Mouse (Mus musculus) CH12.LX (cell line): Measurements from ENCODE around the gene Wasl. TPM values are rescaled to one million over a fixed set of nuclear protein-coding genes. Genes with fewer than 3 reads are reported as not detected.

Experiments used
- DNase-seq: peaks from one replicate; pipeline ENCODE4 v3.0.0-alpha.2; 2013; ENCODE audit errors: extremely low read depth
- H3K27ac ChIP-seq: 2 replicates; pipeline ENCODE4 v1.5.1; 2012; ENCODE audit warnings: low read depth, mild to moderate bottlenecking, control low read depth, moderate library complexity; ENCODE audit not compliant: insufficient read depth
- H3K27me3 ChIP-seq: replicated peaks from 2 replicates; pipeline ENCODE3; 2012; ENCODE audit warnings: inconsistent platforms
- H3K36me3 ChIP-seq, 2 experiments: replicated peaks in 1 of 2; 2 replicates each; pipeline versions ENCODE3 to v1.6.1; 2012; ENCODE audit warnings: inconsistent platforms in 1 of 2, low read length in 1 of 2, mild to moderate bottlenecking in 1 of 2, mixed read lengths in 1 of 2, moderate library complexity in 1 of 2; ENCODE audit not compliant: control insufficient read depth in 1 of 2, insufficient read depth in 1 of 2
- H3K4me1 ChIP-seq, 2 experiments: 2 replicates each; pipeline ENCODE4 v1.6.1; 2012; ENCODE audit warnings: inconsistent platforms in 1 of 2, moderate library complexity in 1 of 2; ENCODE audit not compliant: insufficient read depth in 2 of 2, control insufficient read depth in 1 of 2
- H3K4me2 ChIP-seq: 2 replicates; pipeline ENCODE4 v1.6.1; 2012; ENCODE audit warnings: low read depth, mild to moderate bottlenecking, control low read depth; ENCODE audit not compliant: poor library complexity, insufficient read depth, severe bottlenecking
- H3K4me3 ChIP-seq, 3 experiments: fragments of 150-350 bp in 1 of 3; sonication (generic) in 1 of 3; replicated peaks in 1 of 3; 2 replicates each; pipeline versions ENCODE3 to v1.5.1; 2011 to 2012; ENCODE audit warnings: low read depth in 2 of 3, low read length in 2 of 3, mild to moderate bottlenecking in 2 of 3, moderate library complexity in 2 of 3, control low read depth in 1 of 3, improper control_type of control experiment in 1 of 3, inconsistent platforms in 1 of 3, mixed read lengths in 1 of 3; ENCODE audit not compliant: poor library complexity in 1 of 3
- H3K79me2 ChIP-seq: replicated peaks from 2 replicates; pipeline ENCODE4 v1.6.1; 2012; ENCODE audit warnings: mild to moderate bottlenecking, moderate library complexity; ENCODE audit not compliant: control insufficient read depth, poor library complexity, insufficient read depth, severe bottlenecking; ENCODE audit errors: extremely low read depth
- H3K9ac ChIP-seq: 2 replicates; pipeline ENCODE4 v1.6.1; 2012; ENCODE audit warnings: low read depth, mild to moderate bottlenecking, control low read depth, moderate library complexity; ENCODE audit not compliant: insufficient read depth
- H3K9me3 ChIP-seq: replicated peaks from 2 replicates; pipeline ENCODE3; 2012; ENCODE audit warnings: low read length, inconsistent platforms, mixed read lengths
- CHD1 ChIP-seq: IDR thresholded peaks from 2 replicates; pipeline ENCODE4 v1.6.1; 2012; ENCODE audit warnings: low read depth, low read length, improper control_type of control experiment, inconsistent platforms
- CHD2 ChIP-seq: IDR thresholded peaks from 2 replicates; pipeline ENCODE4 v1.6.1; 2011; ENCODE audit warnings: low read length, improper control_type of control experiment
- CTCF ChIP-seq, 2 experiments: IDR thresholded peaks in 1 of 2; conservative IDR thresholded peaks in 1 of 2; 2 replicates each; pipeline ENCODE4 v1.5.1; 2011 to 2012; ENCODE audit warnings: low read depth in 2 of 2, low read length in 2 of 2, improper control_type of control experiment in 1 of 2, inconsistent platforms in 1 of 2, mild to moderate bottlenecking in 1 of 2, moderate library complexity in 1 of 2
- ETS1 ChIP-seq: conservative IDR thresholded peaks from 2 replicates; pipeline ENCODE4 v1.6.1; 2012; ENCODE audit warnings: low read depth, mild to moderate bottlenecking, inconsistent platforms, low read length, improper control_type of control experiment, moderate library complexity
- GABPA ChIP-seq: IDR thresholded peaks from 2 replicates; pipeline ENCODE4 v1.6.1; 2012; ENCODE audit warnings: low read depth, low read length, improper control_type of control experiment, inconsistent platforms; ENCODE audit not compliant: insufficient replicate concordance
- HCFC1 ChIP-seq: IDR thresholded peaks from 2 replicates; pipeline ENCODE4 v1.6.1; 2012; ENCODE audit warnings: low read depth, mild to moderate bottlenecking, inconsistent platforms, low read length, improper control_type of control experiment
- JUN ChIP-seq: IDR thresholded peaks from 2 replicates; pipeline ENCODE4 v1.6.1; 2011; ENCODE audit warnings: low read depth, mild to moderate bottlenecking, low read length, improper control_type of control experiment, moderate library complexity; ENCODE audit not compliant: insufficient read depth
- JUND ChIP-seq: conservative IDR thresholded peaks from 2 replicates; pipeline ENCODE4 v1.6.1; 2011; ENCODE audit warnings: low read depth, low read length, improper control_type of control experiment
- MAFK ChIP-seq: IDR thresholded peaks from 2 replicates; pipeline ENCODE4 v1.6.1; 2011; ENCODE audit warnings: low read length, improper control_type of control experiment; ENCODE audit not compliant: insufficient replicate concordance
- MAZ ChIP-seq: IDR thresholded peaks from 2 replicates; pipeline ENCODE4 v1.6.1; 2012; ENCODE audit warnings: low read depth, mild to moderate bottlenecking, inconsistent platforms, low read length, improper control_type of control experiment, moderate library complexity
- MEF2A ChIP-seq: IDR thresholded peaks from 2 replicates; pipeline ENCODE4 v1.6.1; 2014; ENCODE audit warnings: low read depth, mild to moderate bottlenecking, inconsistent platforms, low read length, improper control_type of control experiment, borderline replicate concordance
- MXI1 ChIP-seq: IDR thresholded peaks from 2 replicates; pipeline ENCODE4 v1.6.1; 2011; ENCODE audit warnings: mild to moderate bottlenecking, low read depth, low read length, improper control_type of control experiment
- MYC ChIP-seq: IDR thresholded peaks from 2 replicates; pipeline ENCODE4 v1.6.1; 2011; ENCODE audit warnings: low read depth, mild to moderate bottlenecking, improper control_type of control experiment, low read length
- NELFE ChIP-seq: IDR thresholded peaks from 2 replicates; pipeline ENCODE4 v1.6.1; 2011; ENCODE audit warnings: low read depth, low read length, improper control_type of control experiment
- NRF1 ChIP-seq: IDR thresholded peaks from 2 replicates; pipeline ENCODE4 v1.6.1; 2014; ENCODE audit warnings: low read depth, mild to moderate bottlenecking, inconsistent platforms, low read length, improper control_type of control experiment, moderate library complexity
- POLR2AphosphoS2 ChIP-seq: IDR thresholded peaks from 2 replicates; pipeline ENCODE4 v1.6.1; 2011; ENCODE audit warnings: low read depth, low read length, improper control_type of control experiment
- RAD21 ChIP-seq: IDR thresholded peaks from 2 replicates; pipeline ENCODE4 v1.6.1; 2011; ENCODE audit warnings: low read depth, mild to moderate bottlenecking, low read length, improper control_type of control experiment, moderate library complexity
- RCOR1 ChIP-seq: conservative IDR thresholded peaks from 2 replicates; pipeline ENCODE4 v1.6.1; 2012; ENCODE audit warnings: low read depth, mild to moderate bottlenecking, inconsistent platforms, low read length, improper control_type of control experiment
- SIN3A ChIP-seq: IDR thresholded peaks from 2 replicates; pipeline ENCODE4 v1.6.1; 2012; ENCODE audit warnings: low read length, improper control_type of control experiment, inconsistent platforms
- TBP ChIP-seq: conservative IDR thresholded peaks from 2 replicates; pipeline ENCODE4 v1.6.1; 2011; ENCODE audit warnings: low read depth, low read length, improper control_type of control experiment
- TCF12 ChIP-seq: IDR thresholded peaks from 2 replicates; pipeline ENCODE4 v1.6.1; 2014; ENCODE audit warnings: low read depth, mild to moderate bottlenecking, inconsistent platforms, low read length, improper control_type of control experiment
- UBTF ChIP-seq: IDR thresholded peaks from 2 replicates; pipeline ENCODE4 v1.6.1; 2012; ENCODE audit warnings: low read depth, mild to moderate bottlenecking, inconsistent platforms, low read length, improper control_type of control experiment, moderate library complexity
- USF2 ChIP-seq: conservative IDR thresholded peaks from 2 replicates; pipeline ENCODE4 v1.6.1; 2011; ENCODE audit warnings: low read depth, low read length, improper control_type of control experiment
- ZC3H11A ChIP-seq: IDR thresholded peaks from 2 replicates; pipeline ENCODE4 v1.6.1; 2012; ENCODE audit warnings: low read depth, mild to moderate bottlenecking, inconsistent platforms, low read length, improper control_type of control experiment
- ZKSCAN1 ChIP-seq: IDR thresholded peaks from 2 replicates; pipeline ENCODE4 v1.6.1; 2012; ENCODE audit warnings: low read depth, inconsistent platforms, low read length, improper control_type of control experiment, borderline replicate concordance
- ZMIZ1 ChIP-seq: IDR thresholded peaks from 2 replicates; pipeline ENCODE4 v1.6.1; 2012; ENCODE audit warnings: low read depth, mild to moderate bottlenecking, inconsistent platforms, low read length, improper control_type of control experiment
- ZNF384 ChIP-seq: IDR thresholded peaks from 2 replicates; pipeline ENCODE4 v1.6.1; 2012; ENCODE audit warnings: low read depth, low read length, improper control_type of control experiment, inconsistent platforms
- dilution Hi-C: fragments of 300-500 bp; cut with MboI; formaldehyde crosslinking; loops from 2 replicates; pipeline ENCODE4 v1.14.3; 2020; ENCODE audit warnings: low sequenced_read_pairs; ENCODE audit not compliant: extremely low pct_unique_long_range_greater_than_20kb, extremely low pct_ligation_motif_present
- in situ Hi-C: fragments of 300-500 bp; cut with MboI; formaldehyde crosslinking; loops from 3 replicates; pipeline ENCODE4 v1.14.3; 2019; ENCODE audit warnings: low sequenced_read_pairs, low pct_ligation_motif_present, low pct_unique_long_range_greater_than_20kb, mixed read lengths
- polyA plus RNA-seq: library from polyadenylated mRNA; unstranded; fragments of >175 nt; gene quantifications from 2 replicates; pipeline ENCODE4 v1.2.1, GENCODE M21; 2012; ENCODE audit warnings: low read depth; ENCODE audit not compliant: insufficient read length
- total RNA-seq, 2 experiments: library from RNA; depleted of rRNA; stranded (reverse); fragments of 300-350 nt in 1 of 2; fragments of >200 nt in 1 of 2; gene quantifications; 2 replicates each; pipeline ENCODE4 v1.2.3; 2012 to 2014

Wasl gene
- total and polyA plus RNA-seq, 3 experiments, result 3.9 to 8.4 (median 7.6) TPM

DNA sequence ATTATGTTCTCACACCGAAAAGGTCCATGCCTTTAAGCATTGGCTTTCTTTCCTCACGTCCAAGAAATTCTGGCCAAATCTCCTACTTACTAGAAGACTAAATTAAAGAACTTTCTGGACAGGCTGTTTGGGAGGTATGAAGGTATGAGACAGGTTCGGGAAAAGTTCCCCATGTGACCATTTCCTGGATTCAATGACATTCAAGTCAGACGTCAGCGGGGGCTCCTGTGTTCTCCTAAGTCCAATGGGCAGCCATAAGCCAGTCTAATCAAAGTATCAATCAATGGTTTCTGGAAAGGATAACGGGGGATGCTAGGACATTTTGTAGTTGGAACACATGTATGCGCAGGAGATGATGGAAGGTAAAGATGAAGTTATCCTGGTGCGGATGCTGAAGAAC is 59.2 kb downstream of the Wasl start:
- in situ Hi-C loops (no loop called here), dilution Hi-C loops (no loop called here)
- Histone ChIP-seq H3K9me3 (no peaks in the 10 kb centered on the region), H3K9ac (no peak overlapping the region), H3K27ac (no peak overlapping the region), H3K4me1 (peaks cover 5 to 25% of the 10 kb centered on the region in 2 experiments), H3K79me2 (no peaks in the 10 kb centered on the region), H3K36me3 (no peaks in the 10 kb centered on the region), H3K4me2 (no peak overlapping the region), H3K4me3 (no peak overlapping the region), H3K27me3 (no peaks in the 10 kb centered on the region)
- TF ChIP-seq SIN3A, result no peak
- TF ChIP-seq CHD1, result no peak
- TF ChIP-seq NELFE, result no peak
- no peak for TF ChIP-seq RCOR1
- TF ChIP-seq NRF1, result no peak
- no peak for TF ChIP-seq ZC3H11A
- TF ChIP-seq TBP, result no peak
- TF ChIP-seq CTCF (conservative IDR thresholded peaks at IDR 0.05 in 1 of 2, IDR thresholded peaks at IDR 0.05 in 1 of 2; ENCODE audit: low read depth in 2 of 2, low read length in 2 of 2), result no peak
- no peak for TF ChIP-seq USF2
- TF ChIP-seq MYC, result no peak
- no peak for TF ChIP-seq TCF12
- TF ChIP-seq ZMIZ1, result no peak
- no peak for DNase-seq

DNA sequence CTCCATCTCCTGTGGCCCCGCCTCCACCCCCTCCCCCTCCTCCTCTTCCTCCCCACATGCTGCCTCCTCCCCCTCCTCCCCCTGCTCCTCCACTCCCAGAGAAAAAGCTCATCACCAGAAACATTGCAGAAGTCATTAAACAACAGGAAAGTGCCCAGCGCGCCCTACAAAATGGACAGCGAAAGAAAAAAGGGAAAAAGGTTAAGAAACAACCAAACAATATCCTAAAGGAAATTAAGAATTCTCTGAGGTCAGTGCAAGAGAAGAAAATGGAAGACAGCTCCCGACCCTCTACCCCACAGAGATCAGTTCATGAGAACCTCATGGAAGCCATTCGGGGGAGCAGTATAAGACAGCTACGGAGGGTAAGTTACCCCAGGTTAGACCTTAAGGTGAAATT is 60.5 kb downstream of the Wasl start:
- Histone ChIP-seq H3K27me3 (no peaks in the 10 kb centered on the region), H3K36me3 (no peaks in the 10 kb centered on the region), H3K9ac (no peak overlapping the region), H3K27ac (no peak overlapping the region), H3K79me2 (no peaks in the 10 kb centered on the region), H3K4me1 (peaks cover 6 to 35% of the 10 kb centered on the region in 2 experiments), H3K4me3 (no peak overlapping the region), H3K9me3 (no peaks in the 10 kb centered on the region), H3K4me2 (no peak overlapping the region)
- dilution Hi-C loops (no loop called here), in situ Hi-C loops (no loop called here)
- DNase-seq, result no peak
- TF ChIP-seq MAZ (no peak), ZNF384 (no peak), POLR2AphosphoS2 (no peak), MXI1 (no peak), HCFC1 (no peak), GABPA (no peak), JUN (no peak), JUND (no peak), CHD2 (no peak), RCOR1 (no peak), ZKSCAN1 (no peak), MEF2A (no peak), UBTF (no peak), TCF12 (no peak), MAFK (no peak), MYC (no peak), RAD21 (no peak), ETS1 (no peak)
